Mouse (Mus musculus) yolk sac, embryonic 10.5 days (tissue): ENCODE measurements around the gene Irf2bpl.

Source experiments
- DNase-seq: peaks from one replicate; pipeline ENCODE4 v3.0.0-alpha.2; 2017; ENCODE audit warnings: low spot score

The Irf2bpl gene

GRCm38 (mm10) chr12:86885746-86886145, 1.1 kb upstream of the Irf2bpl start:
- DNase-seq = no peak

- no peak for DNase-seq
Observed at GRCm38 (mm10) chr12:86885336-86885735, 738 bp upstream of the Irf2bpl start.

- DNase-seq = peak; percentile 44
Observed at GRCm38 (mm10) chr12:86883280-86884196, 1.1 kb downstream of the Irf2bpl start.

- DNase-seq = no peak
Observed at GRCm38 (mm10) chr12:86883019-86883279, 1.6 kb downstream of the Irf2bpl start.

- DNase-seq = peak; percentile 45
Observed at GRCm38 (mm10) chr12:86882279-86883018, 2.1 kb downstream of the Irf2bpl start.

GRCm38 (mm10) chr12:86881809-86882278, 2.8 kb downstream of the Irf2bpl start:
- no peak for DNase-seq

GRCm38 (mm10) chr12:86880090-86880723, 4.4 kb downstream of the Irf2bpl start:
- DNase-seq = no peak

GRCm38 (mm10) chr12:86879446-86880085, 5.0 kb downstream of the Irf2bpl start:
- DNase-seq = no peak

- DNase-seq = no peak
Observed at GRCm38 (mm10) chr12:86878426-86879353, 5.9 kb downstream of the Irf2bpl start.

GRCm38 (mm10) chr12:86876981-86877380, 7.6 kb downstream of the Irf2bpl start:
- no peak for DNase-seq

- DNase-seq = no peak
Observed at GRCm38 (mm10) chr12:86876116-86876515, 8.5 kb downstream of the Irf2bpl start.

- no peak for DNase-seq
Observed at GRCm38 (mm10) chr12:86872335-86873040, 12.1 kb downstream of the Irf2bpl start.

GRCm38 (mm10) chr12:86871666-86872334, 12.8 kb downstream of the Irf2bpl start:
- DNase-seq = no peak

GRCm38 (mm10) chr12:86870996-86871395, 13.6 kb downstream of the Irf2bpl start:
- no peak for DNase-seq

GRCm38 (mm10) chr12:86869761-86870160, 14.8 kb downstream of the Irf2bpl start:
- no peak for DNase-seq

- DNase-seq = no peak
Observed at GRCm38 (mm10) chr12:86867271-86868223, 17.1 kb downstream of the Irf2bpl start.

- no peak for DNase-seq
Observed at GRCm38 (mm10) chr12:86864316-86865020, 20.1 kb downstream of the Irf2bpl start.
